Mouse (Mus musculus) heart, postnatal 0 days (tissue): Measurements from ENCODE around the gene Vkorc1. TPM values are rescaled to one million over a fixed set of nuclear protein-coding genes. Genes with fewer than 3 reads are reported as not detected.

Source experiments
- ATAC-seq: fragments of 200-750 bp; cut with Nextera tagmentation; 2 replicates; pipeline ENCODE4 v1.8.0; 2017; ENCODE audit warnings: low read depth, moderate number of reproducible peaks, moderate library complexity; ENCODE audit not compliant: insufficient read depth
- DNase-seq: peaks from one replicate; pipeline ENCODE4 v3.0.0-alpha.2; 2016; ENCODE audit warnings: low spot score
- H3K27ac ChIP-seq: fragments of 300-500 bp; sonication (generic); 2 replicates; pipeline ENCODE4 v1.5.1; 2014; ENCODE audit warnings: low read depth, mild to moderate bottlenecking
- H3K27me3 ChIP-seq: fragments of 300-500 bp; sonication (generic); 2 replicates; pipeline ENCODE4 v1.6.1; 2014; ENCODE audit warnings: low read length, mixed read lengths; ENCODE audit not compliant: control insufficient read depth, insufficient read depth
- H3K36me3 ChIP-seq: fragments of 300-500 bp; sonication (generic); replicated peaks from 2 replicates; pipeline ENCODE4 v1.6.1; 2014; ENCODE audit warnings: low read length, mixed read lengths; ENCODE audit not compliant: control insufficient read depth, insufficient read depth
- H3K4me1 ChIP-seq: fragments of 300-500 bp; sonication (generic); 2 replicates; pipeline ENCODE4 v1.6.1; 2014; ENCODE audit warnings: antibody characterized with exemption; ENCODE audit not compliant: control insufficient read depth, insufficient read depth
- H3K4me2 ChIP-seq: fragments of 300-500 bp; sonication (generic); 2 replicates; pipeline ENCODE4 v1.6.1; 2014; ENCODE audit warnings: low read depth, mild to moderate bottlenecking, low read length, moderate library complexity
- H3K4me3 ChIP-seq: fragments of 300-500 bp; sonication (generic); 2 replicates; pipeline ENCODE4 v1.5.1; 2014; ENCODE audit warnings: low read depth, low read length
- H3K9ac ChIP-seq: fragments of 300-500 bp; sonication (generic); replicated peaks from 2 replicates; pipeline ENCODE4 v1.6.1; 2014; ENCODE audit warnings: low read depth, low read length, mixed read lengths
- H3K9me3 ChIP-seq: fragments of 300-500 bp; sonication (generic); replicated peaks from 2 replicates; pipeline ENCODE4 v1.6.1; 2016; ENCODE audit warnings: low read length; ENCODE audit not compliant: control insufficient read depth
- CTCF ChIP-seq: IDR thresholded peaks from 2 replicates; pipeline ENCODE4 v1.5.1; 2016; ENCODE audit warnings: antibody characterized with exemption, control low read depth, low read depth
- EP300 ChIP-seq: IDR thresholded peaks from 2 replicates; pipeline ENCODE4 v1.6.1; 2016; ENCODE audit warnings: antibody characterized with exemption, low read depth
- WGBS: fragments of 180-500 bp; shearing (Covaris S2); extraction: QIAGEN DNeasy Blood & Tissue Kit; methylation state at CpG from one replicate; pipeline ENCODE4 v1.1.7; 2014; 5-methylcytosine and 5-hydroxymethylcytosine counted together
- polyA plus RNA-seq: library from polyadenylated mRNA; unstranded; fragments of >200 nt; fragmentation: Nextera tagmentation; extraction: Ambion mirVana; gene quantifications from 2 replicates; pipeline ENCODE4 v1.2.1, GENCODE M21; 2015
- total RNA-seq: library from RNA; depleted of rRNA; stranded (reverse); fragments of >200 nt; gene quantifications from 2 replicates; pipeline ENCODE4 v1.2.3, GENCODE M21; 2014; ENCODE audit warnings: low replicate concordance

Gene Vkorc1
- total and polyA plus RNA-seq, 2 experiments from 2014 or later, result 59.1 to 70.4 TPM

DNA sequence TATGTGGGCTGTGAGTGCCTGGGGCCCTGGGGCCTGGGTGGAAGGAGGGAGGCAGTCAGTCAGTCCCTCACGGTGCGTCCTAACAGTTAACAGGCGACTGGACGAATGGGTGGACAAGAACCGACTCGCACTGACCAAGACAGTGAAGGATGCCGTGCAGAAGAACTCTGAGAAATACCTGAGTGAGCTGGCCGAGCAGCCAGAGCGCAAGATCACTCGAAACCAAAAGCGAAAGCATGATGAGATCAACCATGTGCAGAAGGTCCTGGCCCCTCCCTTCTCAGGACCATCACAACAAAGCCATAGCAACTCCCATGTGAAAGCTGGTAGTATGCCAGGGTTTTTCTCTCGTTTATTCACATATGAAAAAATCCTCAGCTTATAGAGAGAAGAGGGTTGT lies 19.9 kb upstream of the Vkorc1 start:
- H3K9ac ChIP-seq, result no peak overlapping the region
- 0 out of 2 replicates have a peak, but pooled peaks cover 11% of the 10 kb centered on the region for H3K4me1 ChIP-seq
- no peak overlapping the region for H3K4me2 ChIP-seq
- no peak for DNase-seq
- H3K27me3 ChIP-seq, result no peaks in the 10 kb centered on the region
- peaks cover 21% of the 10 kb centered on the region; the same call in 1 of the 2 replicates for H3K36me3 ChIP-seq
- H3K9me3 ChIP-seq, result no peaks in the 10 kb centered on the region
- TF ChIP-seq CTCF (no peak), EP300 (no peak)
- no peak for ATAC-seq
- no peak overlapping the region for H3K4me3 ChIP-seq
- H3K27ac ChIP-seq, result no peak overlapping the region
- WGBS, result 89% methylated on average over 12 of the region's 12 CpGs

GRCm38 (mm10) chr7:127912938-127913337 lies 17.5 kb upstream of the Vkorc1 start:
- no peak for ATAC-seq
- Histone ChIP-seq H3K4me3 (peak overlapping the region; percentile 96), H3K27ac (no peak overlapping the region), H3K4me1 (0 out of 2 replicates have a peak, but pooled peaks cover 11% of the 10 kb centered on the region), H3K9ac (peak overlapping the region; percentile 86; the same call in 1 of the 2 replicates), H3K4me2 (peak overlapping the region; percentile 87), H3K36me3 (peaks cover 37% of the 10 kb centered on the region), H3K9me3 (no peaks in the 10 kb centered on the region), H3K27me3 (no peaks in the 10 kb centered on the region)
- no peak for DNase-seq
- TF ChIP-seq CTCF, result no peak
- no peak for TF ChIP-seq EP300
- 8% methylated on average over 4 of the region's 4 CpGs for WGBS

DNA sequence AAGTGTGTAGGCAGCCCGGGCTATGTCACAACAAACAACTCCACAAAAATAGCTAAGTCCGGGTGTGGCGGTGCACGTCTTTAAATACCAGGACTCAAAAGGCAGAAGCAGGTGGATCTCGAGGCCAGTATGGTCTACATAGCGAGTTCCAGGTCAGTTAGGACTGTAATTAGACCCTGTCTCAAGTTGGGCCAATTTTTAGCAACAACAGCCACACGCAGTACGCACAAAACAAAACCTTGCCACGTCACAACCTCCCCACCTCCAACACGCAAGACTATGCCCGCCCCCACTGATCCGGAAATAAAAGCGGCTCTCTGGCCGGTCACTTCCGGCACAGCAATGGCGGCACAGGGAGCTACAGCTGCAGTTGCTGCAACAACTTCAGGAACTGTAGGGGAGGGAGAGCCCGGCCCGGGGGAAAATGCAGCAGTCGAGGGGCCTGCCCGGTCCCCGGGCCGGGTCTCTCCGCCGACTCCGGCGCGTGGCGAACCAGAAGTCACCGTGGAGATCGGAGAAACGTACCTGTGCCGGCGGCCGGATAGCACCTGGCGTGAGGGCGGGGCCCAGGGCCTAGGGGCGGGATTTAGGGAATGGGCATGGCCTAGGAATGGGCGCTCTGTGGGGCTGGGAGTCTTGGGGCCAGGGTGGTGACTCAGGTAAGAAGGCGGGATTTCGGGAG lies 16.9 kb upstream of the Vkorc1 start, which contains the start of gene Kat8:
Gene Kat8 (plus strand): TSS at position 327 of the 682 bp plus-strand sequence.
- H3K4me3 ChIP-seq, result peak within 1 kb of the TSS; percentile 96
- DNase-seq (peak; percentile 93), ATAC-seq (peak; percentile 95)
- peaks cover 40% of the 10 kb centered on the region for H3K36me3 ChIP-seq
- TF ChIP-seq CTCF (no peak), EP300 (peak; percentile 65; the same call in 1 of the 2 replicates)
- WGBS, result under 1% methylated on average over 40 of the region's 40 CpGs
- peak within 1 kb of the TSS; percentile 86 for H3K9ac ChIP-seq
- H3K27me3 ChIP-seq, result no peaks in the 10 kb centered on the region
- H3K27ac ChIP-seq, result peak within 1 kb of the TSS; percentile 86
- 0 out of 2 replicates have a peak, but pooled peaks cover 11% of the 10 kb centered on the region for H3K4me1 ChIP-seq
- H3K4me2 ChIP-seq, result peak within 1 kb of the TSS; percentile 87
- H3K9me3 ChIP-seq, result no peaks in the 10 kb centered on the region

DNA sequence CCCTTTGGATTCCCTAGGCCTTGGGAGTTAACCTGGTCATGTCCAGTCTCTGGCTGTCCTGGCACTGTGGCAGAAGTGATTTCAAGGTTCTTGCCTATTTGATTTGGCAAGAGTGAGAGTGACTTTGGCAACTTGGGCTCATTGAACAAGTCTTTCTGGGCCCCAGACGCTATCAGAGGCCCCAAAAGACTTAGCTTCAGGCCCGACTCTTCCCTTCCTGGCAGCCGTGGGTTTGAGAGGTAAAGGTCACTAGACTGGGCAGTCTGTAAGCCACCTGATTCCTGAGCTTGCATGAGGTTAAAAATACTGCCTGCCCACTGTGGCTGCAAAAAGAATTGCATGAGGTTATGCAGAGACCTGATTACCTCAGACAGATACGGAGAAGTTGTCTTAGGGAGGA lies 13.2 kb upstream of the Vkorc1 start:
- TF ChIP-seq CTCF (no peak), EP300 (no peak)
- H3K27me3 ChIP-seq, result no peaks in the 10 kb centered on the region
- no peak overlapping the region for H3K4me2 ChIP-seq
- H3K4me1 ChIP-seq, result peaks cover 18% of the 10 kb centered on the region; the same call in 1 of the 2 replicates
- H3K36me3 ChIP-seq, result peaks cover 44% of the 10 kb centered on the region
- DNase-seq, result no peak
- H3K9ac ChIP-seq, result no peak overlapping the region
- no peak for ATAC-seq
- no peak overlapping the region for H3K27ac ChIP-seq
- WGBS, result 88% methylated on average over 4 of the region's 4 CpGs
- H3K9me3 ChIP-seq, result no peaks in the 10 kb centered on the region
- H3K4me3 ChIP-seq, result no peak overlapping the region

- Histone ChIP-seq H3K36me3 (peaks cover 44% of the 10 kb centered on the region), H3K27ac (no peak overlapping the region), H3K4me2 (no peak overlapping the region), H3K4me1 (peaks cover 13% of the 10 kb centered on the region; the same call in 1 of the 2 replicates), H3K9me3 (no peaks in the 10 kb centered on the region), H3K27me3 (no peaks in the 10 kb centered on the region), H3K9ac (no peak overlapping the region), H3K4me3 (no peak overlapping the region)
- no peak for ATAC-seq
- TF ChIP-seq EP300 (no peak), CTCF (no peak)
- no peak for DNase-seq
- 94% methylated on average over 12 of the region's 12 CpGs for WGBS
Measured at GRCm38 (mm10) chr7:127907939-127908338, 12.5 kb upstream of the Vkorc1 start.
